Mouse (Mus musculus): ENCODE results near the gene Dst. TPM values are rescaled to one million over a fixed set of nuclear protein-coding genes. Genes with fewer than 3 reads are reported as not detected.

Gene Dst
- polyA plus RNA-seq, 1 experiment: 49.7 TPM

DNA sequence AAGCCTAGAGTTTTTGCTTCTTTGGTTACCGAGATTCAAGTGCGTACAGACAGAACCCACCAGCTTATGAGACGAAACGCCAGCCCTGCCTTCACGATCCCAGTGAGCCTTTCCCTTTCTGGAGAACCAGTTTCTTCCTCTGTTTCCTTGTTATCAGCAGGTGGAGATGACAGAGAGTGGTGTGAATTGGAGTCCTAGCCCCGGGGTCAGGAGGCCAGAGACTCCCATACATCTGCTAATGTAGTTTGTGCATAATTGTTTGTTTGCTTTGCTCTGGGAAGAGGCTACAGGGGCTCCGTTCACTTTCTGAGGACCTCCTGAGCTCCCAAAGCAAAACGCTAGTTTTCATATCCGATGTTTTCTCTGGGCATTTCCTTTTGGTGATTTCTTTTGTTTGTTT, 94.9 kb downstream of the Dst start:
- Histone ChIP-seq H3K27me3 (ENCODE audit: control insufficient read depth, insufficient read depth, insufficient read length) (no peaks in the 10 kb centered on the region), H3K4me3 (no peak overlapping the region), H3K36me3 (ENCODE audit: control insufficient read depth, insufficient read depth) (no peaks in the 10 kb centered on the region), H3ac (ENCODE audit: control insufficient read depth, insufficient read length) (no peak overlapping the region), H3K4me2 (ENCODE audit: low read depth) (no peak overlapping the region), H3K79me2 (ENCODE audit: control insufficient read depth, insufficient read depth) (peaks cover 2% of the 10 kb centered on the region)
- TF ChIP-seq E2F4 (IDR thresholded peaks at IDR 0.05; ENCODE audit: insufficient read depth): no peak
- TF ChIP-seq SRF (IDR thresholded peaks at IDR 0.05; ENCODE audit: control insufficient read depth, insufficient read length, low read depth): no peak
- no peak for TF ChIP-seq TCF12 (IDR thresholded peaks at IDR 0.05; ENCODE audit: insufficient read depth, poor library complexity, severe bottlenecking)
- TF ChIP-seq POLR2A (IDR thresholded peaks at IDR 0.05; ENCODE audit: insufficient read length, low read depth): no peak
- no peak for TF ChIP-seq USF1 (IDR thresholded peaks at IDR 0.05; ENCODE audit: low read depth)
- no peak for TF ChIP-seq MYOD1 (IDR thresholded peaks at IDR 0.05; ENCODE audit: control insufficient read depth in 1 of 3, insufficient read length in 2 of 3, low read depth in 2 of 3)
- no peak for TF ChIP-seq TCF3 (IDR thresholded peaks at IDR 0.05; ENCODE audit: insufficient read length, low read depth)
- no peak for TF ChIP-seq MAX (IDR thresholded peaks at IDR 0.05; ENCODE audit: low read depth)
- no peak for TF ChIP-seq CEBPB (IDR thresholded peaks at IDR 0.05; ENCODE audit: insufficient read depth, poor library complexity, severe bottlenecking)
- TF ChIP-seq REST (IDR thresholded peaks at IDR 0.05; ENCODE audit: insufficient read depth, insufficient read length): no peak
- TF ChIP-seq MYOG (IDR thresholded peaks at IDR 0.05; ENCODE audit: control insufficient read depth in 1 of 3, insufficient read depth in 1 of 3, insufficient read length in 2 of 3, low read depth in 2 of 3): no peak
- no peak for TF ChIP-seq POLR2AphosphoS2 (IDR thresholded peaks at IDR 0.05; ENCODE audit: insufficient read length, low read depth)

DNA sequence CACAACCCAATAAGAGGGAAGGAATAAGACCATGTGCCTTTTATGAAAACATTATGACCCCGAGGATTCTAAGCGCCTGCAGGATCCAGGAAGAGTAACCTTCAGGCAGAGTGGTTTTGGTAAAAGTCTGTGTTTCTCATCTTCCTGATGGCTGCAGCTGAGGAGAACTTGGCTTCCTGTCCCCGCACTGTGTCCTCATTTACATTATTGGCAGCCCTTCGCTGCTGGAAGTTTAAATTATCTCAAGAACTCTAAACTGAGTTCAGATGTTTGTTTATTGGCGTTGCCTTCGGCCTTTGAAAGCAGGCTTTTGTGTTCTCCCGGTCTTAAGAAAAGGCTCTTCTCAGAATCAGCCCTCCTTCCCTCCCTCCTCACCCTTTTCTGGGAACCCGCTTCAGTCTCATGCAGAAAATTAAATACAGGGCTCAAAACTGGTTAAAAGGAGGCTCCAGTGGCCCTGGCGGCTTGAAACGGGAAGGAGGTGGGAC, 97.3 kb downstream of the Dst start:
- Histone ChIP-seq H3ac (ENCODE audit: control insufficient read depth, insufficient read length) (no peak overlapping the region), H3K4me2 (ENCODE audit: low read depth) (peak overlapping the region; percentile 60), H3K27me3 (ENCODE audit: control insufficient read depth, insufficient read depth, insufficient read length) (no peaks in the 10 kb centered on the region), H3K79me2 (ENCODE audit: control insufficient read depth, insufficient read depth) (peaks cover 11% of the 10 kb centered on the region), H3K4me3 (peak overlapping the region; percentile 17), H3K36me3 (ENCODE audit: control insufficient read depth, insufficient read depth) (no peaks in the 10 kb centered on the region)
- no peak for TF ChIP-seq MYOG (IDR thresholded peaks at IDR 0.05; ENCODE audit: control insufficient read depth in 1 of 3, insufficient read depth in 1 of 3, insufficient read length in 2 of 3, low read depth in 2 of 3)
- no peak for TF ChIP-seq SRF (IDR thresholded peaks at IDR 0.05; ENCODE audit: control insufficient read depth, insufficient read length, low read depth)
- TF ChIP-seq TCF12 (IDR thresholded peaks at IDR 0.05; ENCODE audit: insufficient read depth, poor library complexity, severe bottlenecking): no peak
- TF ChIP-seq MYOD1 (IDR thresholded peaks at IDR 0.05; ENCODE audit: control insufficient read depth in 1 of 3, insufficient read length in 2 of 3, low read depth in 2 of 3): no peak
- TF ChIP-seq CEBPB (IDR thresholded peaks at IDR 0.05; ENCODE audit: insufficient read depth, poor library complexity, severe bottlenecking): no peak
- TF ChIP-seq MAX (IDR thresholded peaks at IDR 0.05; ENCODE audit: low read depth): no peak
- TF ChIP-seq USF1 (IDR thresholded peaks at IDR 0.05; ENCODE audit: low read depth): no peak
- no peak for TF ChIP-seq E2F4 (IDR thresholded peaks at IDR 0.05; ENCODE audit: insufficient read depth)
- no peak for TF ChIP-seq POLR2A (IDR thresholded peaks at IDR 0.05; ENCODE audit: insufficient read length, low read depth)
- TF ChIP-seq TCF3 (IDR thresholded peaks at IDR 0.05; ENCODE audit: insufficient read length, low read depth): no peak
- TF ChIP-seq REST (IDR thresholded peaks at IDR 0.05; ENCODE audit: insufficient read depth, insufficient read length): no peak

DNA sequence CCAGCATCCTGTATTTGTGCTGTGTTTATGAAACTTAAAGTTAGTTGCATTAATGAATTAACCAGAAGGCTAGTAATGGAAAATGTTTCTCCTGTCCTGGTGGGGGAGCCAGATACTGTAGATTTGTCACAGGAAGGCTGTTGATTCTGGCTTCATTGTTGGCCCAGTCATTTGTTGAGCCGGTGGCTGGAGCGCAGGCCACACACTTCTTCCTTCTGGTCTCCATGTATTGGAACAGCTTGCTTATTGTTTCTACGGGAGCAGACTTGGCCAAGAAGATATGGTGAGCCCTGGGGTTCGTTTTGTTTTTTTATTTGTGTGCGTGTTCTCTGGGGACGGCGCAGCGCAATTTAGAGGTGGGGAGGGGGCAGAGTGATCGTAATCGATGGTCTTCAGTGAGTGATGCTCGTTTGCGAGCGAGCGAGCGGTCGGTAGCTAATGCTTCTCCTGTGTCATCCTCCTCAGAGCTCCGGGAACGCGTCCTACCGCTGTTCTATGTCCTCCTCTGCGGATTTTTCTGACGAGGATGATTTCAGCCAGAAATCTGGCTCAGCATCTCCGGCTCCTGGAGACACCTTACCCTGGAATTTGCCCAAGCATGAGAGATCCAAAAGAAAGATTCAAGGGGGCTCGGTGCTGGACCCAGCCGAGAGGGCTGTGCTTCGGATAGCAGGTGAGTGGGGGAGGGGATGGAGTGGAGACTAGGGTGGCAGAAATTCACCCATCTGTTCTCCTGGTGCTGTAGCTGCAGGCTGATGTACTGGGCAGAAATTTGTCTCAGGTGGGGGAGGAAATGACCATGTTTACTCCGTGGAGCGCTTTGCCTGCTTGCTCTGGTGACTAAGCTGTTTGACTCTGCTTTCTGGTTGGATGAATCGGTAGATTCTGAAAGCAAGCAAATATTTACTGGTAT, 98.0 kb downstream of the Dst start:
- TF ChIP-seq TCF3 (IDR thresholded peaks at IDR 0.05; ENCODE audit: insufficient read length, low read depth) (no peak), USF1 (IDR thresholded peaks at IDR 0.05; ENCODE audit: low read depth) (no peak), E2F4 (IDR thresholded peaks at IDR 0.05; ENCODE audit: insufficient read depth) (no peak), REST (IDR thresholded peaks at IDR 0.05; ENCODE audit: insufficient read depth, insufficient read length) (no peak), CEBPB (IDR thresholded peaks at IDR 0.05; ENCODE audit: insufficient read depth, poor library complexity, severe bottlenecking) (no peak), POLR2AphosphoS2 (IDR thresholded peaks at IDR 0.05; ENCODE audit: insufficient read length, low read depth) (no peak), POLR2A (IDR thresholded peaks at IDR 0.05; ENCODE audit: insufficient read length, low read depth) (no peak), MYOG (IDR thresholded peaks at IDR 0.05; ENCODE audit: control insufficient read depth in 1 of 3, insufficient read depth in 1 of 3, insufficient read length in 2 of 3, low read depth in 2 of 3) (no peak), TCF12 (IDR thresholded peaks at IDR 0.05; ENCODE audit: insufficient read depth, poor library complexity, severe bottlenecking) (no peak), MYOD1 (IDR thresholded peaks at IDR 0.05; ENCODE audit: control insufficient read depth in 1 of 3, insufficient read length in 2 of 3, low read depth in 2 of 3) (no peak), MAX (IDR thresholded peaks at IDR 0.05; ENCODE audit: low read depth) (no peak), SRF (IDR thresholded peaks at IDR 0.05; ENCODE audit: control insufficient read depth, insufficient read length, low read depth) (no peak)
- no peaks in the 10 kb centered on the region for H3K36me3 ChIP-seq (ENCODE audit: control insufficient read depth, insufficient read depth)
- H3ac ChIP-seq (ENCODE audit: control insufficient read depth, insufficient read length): no peak overlapping the region
- peak overlapping the region; percentile 17 for H3K4me3 ChIP-seq
- no peaks in the 10 kb centered on the region for H3K27me3 ChIP-seq (ENCODE audit: control insufficient read depth, insufficient read depth, insufficient read length)
- H3K79me2 ChIP-seq (ENCODE audit: control insufficient read depth, insufficient read depth): peaks cover 11% of the 10 kb centered on the region
- H3K4me2 ChIP-seq (ENCODE audit: low read depth): peak overlapping the region; percentile 60

DNA sequence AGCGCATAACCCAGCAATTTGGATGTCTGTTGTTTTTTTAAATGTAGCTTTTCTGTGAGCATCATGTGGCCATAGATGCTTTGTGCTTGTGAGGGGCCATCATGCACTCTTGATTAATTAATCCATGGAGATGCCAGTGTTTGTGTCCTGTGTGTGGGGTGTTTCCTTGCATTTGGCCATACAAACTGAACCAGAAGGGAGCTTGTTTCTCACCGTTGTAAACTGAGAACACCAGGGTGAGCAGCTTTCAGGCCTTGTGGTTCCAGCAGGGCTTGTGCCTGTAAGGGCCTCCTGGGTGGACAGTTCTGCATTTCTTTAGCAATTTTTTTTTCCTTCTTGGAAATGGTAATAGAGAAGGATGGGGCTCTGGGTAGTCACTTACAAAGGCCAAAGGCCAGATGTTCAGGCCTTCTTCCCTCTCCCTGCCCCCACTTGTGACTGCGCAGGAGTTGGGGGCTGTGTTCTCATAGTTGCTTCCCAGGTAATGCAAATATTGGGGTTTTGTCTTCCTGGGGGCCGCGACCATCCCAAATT, 98.9 kb downstream of the Dst start:
- no peak for TF ChIP-seq MYOG (IDR thresholded peaks at IDR 0.05; ENCODE audit: control insufficient read depth in 1 of 3, insufficient read depth in 1 of 3, insufficient read length in 2 of 3, low read depth in 2 of 3)
- no peak for TF ChIP-seq MAX (IDR thresholded peaks at IDR 0.05; ENCODE audit: low read depth)
- no peak for TF ChIP-seq CEBPB (IDR thresholded peaks at IDR 0.05; ENCODE audit: insufficient read depth, poor library complexity, severe bottlenecking)
- no peak for TF ChIP-seq TCF12 (IDR thresholded peaks at IDR 0.05; ENCODE audit: insufficient read depth, poor library complexity, severe bottlenecking)
- TF ChIP-seq E2F4 (IDR thresholded peaks at IDR 0.05; ENCODE audit: insufficient read depth): no peak
- TF ChIP-seq POLR2A (IDR thresholded peaks at IDR 0.05; ENCODE audit: insufficient read length, low read depth): no peak
- no peak for TF ChIP-seq REST (IDR thresholded peaks at IDR 0.05; ENCODE audit: insufficient read depth, insufficient read length)
- no peak for TF ChIP-seq MYOD1 (IDR thresholded peaks at IDR 0.05; ENCODE audit: control insufficient read depth in 1 of 3, insufficient read length in 2 of 3, low read depth in 2 of 3)
- TF ChIP-seq USF1 (IDR thresholded peaks at IDR 0.05; ENCODE audit: low read depth): no peak
- no peak for TF ChIP-seq POLR2AphosphoS2 (IDR thresholded peaks at IDR 0.05; ENCODE audit: insufficient read length, low read depth)
- no peak for TF ChIP-seq TCF3 (IDR thresholded peaks at IDR 0.05; ENCODE audit: insufficient read length, low read depth)
- H3K4me3 ChIP-seq: peak overlapping the region; percentile 17
- H3K79me2 ChIP-seq (ENCODE audit: control insufficient read depth, insufficient read depth): peaks cover 13% of the 10 kb centered on the region
- no peaks in the 10 kb centered on the region for H3K36me3 ChIP-seq (ENCODE audit: control insufficient read depth, insufficient read depth)
- no peak overlapping the region for H3ac ChIP-seq (ENCODE audit: control insufficient read depth, insufficient read length)
- H3K4me2 ChIP-seq (ENCODE audit: low read depth): peak overlapping the region; percentile 60
- no peaks in the 10 kb centered on the region for H3K27me3 ChIP-seq (ENCODE audit: control insufficient read depth, insufficient read depth, insufficient read length)

All from myocyte (in vitro differentiated cells).